Mouse (Mus musculus) olfactory bulb, adult 2 months (tissue): Measurements from ENCODE around the gene Unc80. TPM values are rescaled to one million over a fixed set of nuclear protein-coding genes. Genes with fewer than 3 reads are reported as not detected.
A peak's percentile ranks its signal among the peaks of the same experiment; 100 is the strongest.

Source experiments
- H3K27ac ChIP-seq: fragments of 200-500 bp; 2 replicates; pipeline ENCODE4 v1.5.1; 2012; ENCODE audit warnings: low read depth, low read length; ENCODE audit not compliant: insufficient read depth
- H3K4me1 ChIP-seq: fragments of 200-500 bp; 2 replicates; pipeline ENCODE4 v1.6.1; 2012; ENCODE audit warnings: low read length; ENCODE audit not compliant: control insufficient read depth, insufficient read depth
- H3K4me3 ChIP-seq: fragments of 200-500 bp; 2 replicates; pipeline ENCODE4 v1.5.1; 2012; ENCODE audit warnings: mild to moderate bottlenecking, low read depth, low read length, moderate library complexity; ENCODE audit not compliant: insufficient read depth
- CTCF ChIP-seq: fragments of 200-500 bp; IDR thresholded peaks from 2 replicates; pipeline ENCODE4 v1.5.1; 2012; ENCODE audit warnings: low read depth, mild to moderate bottlenecking, low read length, moderate library complexity; ENCODE audit not compliant: insufficient read depth
- POLR2A ChIP-seq: fragments of 200-500 bp; IDR thresholded peaks from 2 replicates; pipeline ENCODE4 v1.6.1; 2012; ENCODE audit warnings: mild to moderate bottlenecking, low read depth, low read length, moderate library complexity; ENCODE audit not compliant: insufficient read depth
- WGBS: fragments of 180-500 bp; shearing (Covaris S2); methylation state at CpG from one replicate; pipeline ENCODE4 v1.1.7; 2018; 5-methylcytosine and 5-hydroxymethylcytosine counted together
- polyA plus RNA-seq: library from polyadenylated mRNA; stranded (reverse); fragments of >200 nt; gene quantifications from 2 replicates; pipeline ENCODE4 v1.2.4, GENCODE M21; 2012; ENCODE audit warnings: low replicate concordance; ENCODE audit not compliant: missing spikeins, insufficient read depth, insufficient read length

Gene Unc80
- polyA plus RNA-seq, 1 experiment, result 41.2 TPM

GRCm38 (mm10) chr1:66700149-66700692 lies 232.1 kb downstream of the Unc80 start:
- H3K4me1 ChIP-seq, result peaks cover 2% of the 10 kb centered on the region; the same call in 1 of the 2 replicates
- TF ChIP-seq CTCF, result no peak
- TF ChIP-seq POLR2A, result no peak
- H3K27ac ChIP-seq, result peak overlapping the region; percentile 24; the same call in 1 of the 2 replicates
- peak overlapping the region; percentile 76 for H3K4me3 ChIP-seq
- WGBS, result 26% methylated on average over 5 of the region's 5 CpGs

- peaks cover 2% of the 10 kb centered on the region; the same call in 1 of the 2 replicates for H3K4me1 ChIP-seq
- H3K4me3 ChIP-seq, result peak within 1 kb of the TSS; percentile 76
- TF ChIP-seq CTCF (no peak), POLR2A (peak; percentile 84)
- under 1% methylated on average over 73 of the region's 73 CpGs for WGBS
- H3K27ac ChIP-seq, result peak within 1 kb of the TSS; percentile 24; the same call in 1 of the 2 replicates
Observed at GRCm38 (mm10) chr1:66700693-66701575, 232.8 kb downstream of the Unc80 start, which contains the start of gene Rpe. Gene Rpe, plus strand, starts transcription at chr1:66700831.

- Histone ChIP-seq H3K27ac (no peak overlapping the region), H3K4me3 (peak overlapping the region; percentile 76), H3K4me1 (peaks cover 2% of the 10 kb centered on the region; the same call in 1 of the 2 replicates)
- 25% methylated on average over 2 of the region's 2 CpGs for WGBS
- no peak for TF ChIP-seq CTCF
- no peak for TF ChIP-seq POLR2A
Observed at GRCm38 (mm10) chr1:66701576-66701940, 233.4 kb downstream of the Unc80 start.

GRCm38 (mm10) chr1:66702623-66703345 lies 234.6 kb downstream of the Unc80 start:
- Histone ChIP-seq H3K27ac (no peak overlapping the region), H3K4me1 (peaks cover 2% of the 10 kb centered on the region; the same call in 1 of the 2 replicates), H3K4me3 (no peak overlapping the region)
- WGBS, result 91% methylated on average over 4 of the region's 4 CpGs
- no peak for TF ChIP-seq CTCF
- TF ChIP-seq POLR2A, result no peak

GRCm38 (mm10) chr1:66704523-66704922 lies 236.4 kb downstream of the Unc80 start:
- H3K27ac ChIP-seq, result no peak overlapping the region
- H3K4me1 ChIP-seq, result peaks cover 2% of the 10 kb centered on the region; the same call in 1 of the 2 replicates
- H3K4me3 ChIP-seq, result no peak overlapping the region
- TF ChIP-seq CTCF (no peak), POLR2A (no peak)
- WGBS, result 52% methylated on average over 6 of the region's 6 CpGs

- H3K27ac ChIP-seq, result no peak overlapping the region
- 92% methylated on average over 3 of the region's 3 CpGs for WGBS
- no peak for TF ChIP-seq POLR2A
- TF ChIP-seq CTCF, result no peak
- no peak overlapping the region for H3K4me3 ChIP-seq
- H3K4me1 ChIP-seq, result no peaks in the 10 kb centered on the region
Observed at GRCm38 (mm10) chr1:66712859-66713258, 244.7 kb downstream of the Unc80 start.

GRCm38 (mm10) chr1:66730581-66730980 lies 262.4 kb downstream of the Unc80 start:
- no peaks in the 10 kb centered on the region for H3K4me1 ChIP-seq
- H3K27ac ChIP-seq, result no peak overlapping the region
- TF ChIP-seq POLR2A (no peak), CTCF (no peak)
- H3K4me3 ChIP-seq, result no peak overlapping the region
- WGBS, result 81% methylated on average over 1 of the region's 1 CpGs

Other genes with a start within 250 kb of the Unc80 start
- gene Rpe, start 232.5 kb downstream of the Unc80 start, polyA plus RNA-seq, result not detected in 2 replicates